Mouse (Mus musculus) kidney, postnatal 25 days (tissue): ENCODE measurements at regions not wholly inside any gene's neighbourhood (a gene's known extent, or its start where the extent isn't known, plus 50 kb on each side); places are given as distances from the start of the nearest gene placed in this dataset.

Experiments
- DNase-seq, 2 experiments: peaks; one replicate each; pipeline ENCODE4 v3.0.0; 2021; ENCODE audit warnings: mixed read lengths in 2 of 2

- no peak for DNase-seq
These were observed 375.8 kb upstream of the Pik3r1 start for GRCm38 (mm10) chr13:102143848-102144247.

- no peak for DNase-seq
These were observed 380.0 kb upstream of the Pik3r1 start for GRCm38 (mm10) chr13:102148039-102148438.

GRCm38 (mm10) chr13:102153785-102154608, 386.0 kb upstream of the Pik3r1 start:
- DNase-seq = peak; percentile 19 to 39

GRCm38 (mm10) chr13:102154609-102154899, 386.5 kb upstream of the Pik3r1 start:
- no peak for DNase-seq

GRCm38 (mm10) chr13:102157369-102158130, 389.5 kb upstream of the Pik3r1 start:
- no peak for DNase-seq

- DNase-seq = no peak
These were observed 405.6 kb upstream of the Pik3r1 start for GRCm38 (mm10) chr13:102173382-102174234.

GRCm38 (mm10) chr13:102174431-102174830, 406.4 kb upstream of the Pik3r1 start:
- DNase-seq = no peak

GRCm38 (mm10) chr13:102174896-102175295, 406.9 kb upstream of the Pik3r1 start:
- DNase-seq = no peak

GRCm38 (mm10) chr13:102175406-102175805, 407.4 kb upstream of the Pik3r1 start:
- no peak for DNase-seq

GRCm38 (mm10) chr13:102176456-102176855, 408.4 kb upstream of the Pik3r1 start:
- DNase-seq = no peak

- DNase-seq = no peak
These were observed 426.7 kb upstream of the Pik3r1 start for GRCm38 (mm10) chr13:102194716-102195115.

- DNase-seq = no peak
These were observed 434.3 kb upstream of the Pik3r1 start for GRCm38 (mm10) chr13:102202301-102202700.

GRCm38 (mm10) chr13:102218486-102218885, 450.5 kb upstream of the Pik3r1 start:
- no peak for DNase-seq

- DNase-seq = no peak
These were observed 462.3 kb upstream of the Cd180 start for GRCm38 (mm10) chr13:102231048-102231447.

GRCm38 (mm10) chr13:102232291-102232936, 460.9 kb upstream of the Cd180 start:
- peak; percentile 5 to 43 for DNase-seq

- DNase-seq = no peak
These were observed 442.5 kb upstream of the Cd180 start for GRCm38 (mm10) chr13:102250884-102251283.

GRCm38 (mm10) chr13:102251709-102252108, 441.6 kb upstream of the Cd180 start:
- DNase-seq = no peak

- no peak for DNase-seq
These were observed 437.7 kb upstream of the Cd180 start for GRCm38 (mm10) chr13:102255401-102256371.

- DNase-seq = no peak
These were observed 435.2 kb upstream of the Cd180 start for GRCm38 (mm10) chr13:102258207-102258606.

- DNase-seq = no peak
These were observed 419.5 kb upstream of the Cd180 start for GRCm38 (mm10) chr13:102273818-102274217.

GRCm38 (mm10) chr13:102275296-102275695, 418.1 kb upstream of the Cd180 start:
- no peak for DNase-seq
